Mouse (Mus musculus) pancreas, adult 10 weeks (tissue): ENCODE measurements around the gene Insrr. TPM values are rescaled to one million over a fixed set of nuclear protein-coding genes. Genes with fewer than 3 reads are reported as not detected.

Experiments
- polyA plus RNA-seq: library from polyadenylated mRNA; stranded (reverse); fragments of 350-450 nt; fragmentation: Illumina TruSeq; extraction: RNeasy Lipid Tissue Mini Kit (QIAGEN cat#74804); gene quantifications from one replicate; pipeline ENCODE4 v1.2.3, GENCODE M21; 2015; ENCODE audit warnings: low read depth, low replicate concordance; ENCODE audit not compliant: insufficient read depth

Insrr gene
- 12.8 TPM for polyA plus RNA-seq

GRCm38 (mm10) chr3:87796736-87797334, at the start of gene Insrr:
Gene Insrr, plus strand, starts transcription at chr3:87796951.

GRCm38 (mm10) chr3:87748431-87748830, 48.3 kb upstream of the Insrr start, which contains the start of gene Lrrc71:
Gene Lrrc71, minus strand, starts transcription at chr3:87748625.

GRCm38 (mm10) chr3:87794922-87795325, 1.8 kb upstream of the Insrr start, which contains the start of gene Ntrk1:
Gene Ntrk1, minus strand, starts transcription at chr3:87795162.

GRCm38 (mm10) chr3:87824206-87824605, 27.5 kb downstream of the Insrr start, which contains the start of gene Pear1:
Gene Pear1, minus strand, starts transcription at chr3:87824306.

GRCm38 (mm10) chr3:87846650-87847110, 49.9 kb downstream of the Insrr start, which contains the start of gene Sh2d2a:
Gene Sh2d2a, plus strand, starts transcription at chr3:87846755.

Other genes with a start within 250 kb of the Insrr start
- gene Arhgef11, start 179.4 kb upstream of the Insrr start, polyA plus RNA-seq, result 6.2 TPM
- 0.92 TPM for gene Lrrc71, start 48.3 kb upstream of the Insrr start, polyA plus RNA-seq
- 0.41 TPM for gene Ntrk1, start 1.8 kb upstream of the Insrr start, polyA plus RNA-seq
- 12.9 TPM for gene Pear1, start 27.4 kb downstream of the Insrr start, polyA plus RNA-seq
- gene Sh2d2a, start 49.8 kb downstream of the Insrr start, polyA plus RNA-seq, result 0.26 TPM
- 10.5 TPM for gene Prcc, start 88.7 kb downstream of the Insrr start, polyA plus RNA-seq
- 35.1 TPM for gene Hdgf, start 109.4 kb downstream of the Insrr start, polyA plus RNA-seq
- gene Mrpl24, start 122.6 kb downstream of the Insrr start, polyA plus RNA-seq, result 61.7 TPM
- 4.6 TPM for gene Isg20l2, start 133.4 kb downstream of the Insrr start, polyA plus RNA-seq
- gene Rrnad1, start 133.8 kb downstream of the Insrr start, polyA plus RNA-seq, result 8.9 TPM
- gene Crabp2, start 151.7 kb downstream of the Insrr start, polyA plus RNA-seq, result not detected
- gene Nes, start 174.1 kb downstream of the Insrr start, polyA plus RNA-seq, result 7.2 TPM
- gene Bcan, start 203.3 kb downstream of the Insrr start, polyA plus RNA-seq, result not detected
- gene Hapln2, start 230.6 kb downstream of the Insrr start, polyA plus RNA-seq, result not detected
- gene Gpatch4, start 246.2 kb downstream of the Insrr start, polyA plus RNA-seq, result 6.5 TPM